Mouse (Mus musculus) liver, embryonic 14.5 days (tissue): ENCODE data around the gene Cdk8.

Experiments used
- CTCF ChIP-seq: IDR thresholded peaks from 2 replicates; pipeline ENCODE4 v1.5.1; 2016; ENCODE audit warnings: antibody characterized with exemption, low read depth, control low read depth
- EP300 ChIP-seq: IDR thresholded peaks from 2 replicates; pipeline ENCODE4 v1.6.1; 2016; ENCODE audit warnings: antibody characterized with exemption, low read depth

DNA sequence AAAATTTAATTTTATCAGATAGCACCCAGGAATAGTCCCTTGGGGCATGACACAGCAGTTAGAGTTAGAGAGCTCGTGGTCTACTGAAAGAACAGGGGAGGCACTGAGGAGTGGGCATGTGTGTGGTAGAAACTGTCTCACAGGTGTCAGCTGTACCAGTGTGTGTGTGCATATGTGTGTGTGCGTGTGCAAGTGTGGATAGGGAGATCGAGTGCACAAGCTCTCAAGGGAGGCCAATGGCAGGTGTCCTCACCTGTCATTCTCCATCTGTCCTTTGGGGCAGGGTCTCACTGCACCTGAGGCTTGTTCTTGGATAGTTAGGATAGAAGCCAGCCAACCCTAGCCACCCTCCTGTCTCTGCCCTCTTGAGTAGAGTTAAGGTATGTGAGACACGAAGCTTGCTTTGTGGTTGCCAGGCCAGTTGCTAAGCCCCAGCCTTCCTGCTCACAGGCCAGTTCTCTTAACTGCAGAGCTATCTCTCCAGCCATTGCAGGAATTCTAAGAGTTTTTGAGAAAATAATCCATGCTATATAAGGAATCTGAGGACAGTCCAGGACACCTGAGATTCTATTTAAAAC is 50.3 kb downstream of the Cdk8 start:
- TF ChIP-seq CTCF (no peak), EP300 (no peak)
